Mouse (Mus musculus) MEL (cell line): ENCODE measurements around the gene Pllp. TPM values are rescaled to one million over a fixed set of nuclear protein-coding genes. Genes with fewer than 3 reads are reported as not detected.

ENCODE experiments used
- DNase-seq: peaks from one replicate; pipeline ENCODE4 v3.0.0; 2011; ENCODE audit warnings: low read depth, low spot score
- H3K27ac ChIP-seq: 2 replicates; pipeline ENCODE4 v1.5.1; 2012; ENCODE audit warnings: low read depth, mild to moderate bottlenecking, control low read depth, low read length, moderate library complexity; ENCODE audit not compliant: control insufficient read depth
- H3K27me3 ChIP-seq, 2 experiments: fragments of 150-350 bp in 1 of 2; sonication (generic) in 1 of 2; 2 replicates each; pipeline ENCODE4 v1.6.1; 2012; ENCODE audit warnings: low read length in 2 of 2, mild to moderate bottlenecking in 2 of 2, improper control_type of control experiment in 1 of 2, moderate library complexity in 1 of 2; ENCODE audit not compliant: insufficient read depth in 2 of 2, control insufficient read depth in 1 of 2
- H3K36me3 ChIP-seq, 2 experiments: 2 replicates each; pipeline ENCODE4 v1.6.1; 2012 to 2014; ENCODE audit warnings: low read length in 2 of 2, improper control_type of control experiment in 1 of 2, inconsistent platforms in 1 of 2, mild to moderate bottlenecking in 1 of 2; ENCODE audit not compliant: insufficient read depth in 2 of 2, control insufficient read depth in 1 of 2
- H3K4me1 ChIP-seq, 2 experiments: fragments of 150-350 bp in 1 of 2; sonication (generic) in 1 of 2; 2 replicates each; pipeline ENCODE4 v1.6.1; 2012; ENCODE audit warnings: low read length in 2 of 2, improper control_type of control experiment in 1 of 2, mild to moderate bottlenecking in 1 of 2; ENCODE audit not compliant: insufficient read depth in 2 of 2, control insufficient read depth in 1 of 2
- H3K4me3 ChIP-seq, 2 experiments: fragments of 150-350 bp in 1 of 2; sonication (generic) in 1 of 2; 2 replicates each; pipeline ENCODE4 v1.5.1; 2012; ENCODE audit warnings: low read depth in 2 of 2, low read length in 2 of 2, mild to moderate bottlenecking in 2 of 2, moderate library complexity in 2 of 2, control low read depth in 1 of 2, improper control_type of control experiment in 1 of 2; ENCODE audit not compliant: control insufficient read depth in 1 of 2, insufficient read depth in 1 of 2
- H3K79me2 ChIP-seq: 2 replicates; pipeline ENCODE4 v1.6.1; 2012; ENCODE audit warnings: mild to moderate bottlenecking, low read length, moderate library complexity; ENCODE audit not compliant: control insufficient read depth, poor library complexity, insufficient read depth
- H3K9ac ChIP-seq: 2 replicates; pipeline ENCODE4 v1.6.1; 2012; ENCODE audit warnings: low read depth, mild to moderate bottlenecking, control low read depth, low read length, moderate library complexity; ENCODE audit not compliant: control insufficient read depth, poor library complexity, severe bottlenecking
- H3K9me3 ChIP-seq: fragments of 150-350 bp; sonication (generic); replicated peaks from 2 replicates; pipeline ENCODE4 v1.6.1; 2012; ENCODE audit warnings: mild to moderate bottlenecking, low read length, improper control_type of control experiment, moderate library complexity; ENCODE audit not compliant: insufficient read depth
- BHLHE40 ChIP-seq: IDR thresholded peaks from 2 replicates; pipeline ENCODE4 v1.6.1; 2012; ENCODE audit warnings: low read depth, mild to moderate bottlenecking, inconsistent platforms, low read length, improper control_type of control experiment, borderline replicate concordance
- CHD1 ChIP-seq: IDR thresholded peaks from 2 replicates; pipeline ENCODE4 v1.6.1; 2012; ENCODE audit warnings: low read depth, mild to moderate bottlenecking, inconsistent platforms, low read length, improper control_type of control experiment
- ELF1 ChIP-seq: IDR thresholded peaks from 2 replicates; pipeline ENCODE4 v1.6.1; 2014; ENCODE audit warnings: low read depth, mild to moderate bottlenecking, inconsistent platforms, low read length, improper control_type of control experiment, moderate library complexity
- EP300 ChIP-seq, 2 experiments: IDR thresholded peaks; 2 replicates each; pipeline ENCODE4 v1.6.1; 2011; ENCODE audit warnings: improper control_type of control experiment in 2 of 2, low read length in 2 of 2, low read depth in 1 of 2, mild to moderate bottlenecking in 1 of 2
- HCFC1 ChIP-seq: IDR thresholded peaks from 2 replicates; pipeline ENCODE4 v1.6.1; 2012; ENCODE audit warnings: low read depth, mild to moderate bottlenecking, inconsistent platforms, low read length, improper control_type of control experiment, moderate library complexity
- KAT2A ChIP-seq: conservative IDR thresholded peaks from 2 replicates; pipeline ENCODE4 v1.6.1; 2012; ENCODE audit warnings: low read depth, low read length, improper control_type of control experiment, inconsistent platforms
- MAZ ChIP-seq: IDR thresholded peaks from 2 replicates; pipeline ENCODE4 v1.6.1; 2012; ENCODE audit warnings: low read depth, mild to moderate bottlenecking, inconsistent platforms, low read length, improper control_type of control experiment
- MEF2A ChIP-seq: IDR thresholded peaks from 2 replicates; pipeline ENCODE4 v1.6.1; 2014; ENCODE audit warnings: low read depth, mild to moderate bottlenecking, inconsistent platforms, low read length, improper control_type of control experiment; ENCODE audit not compliant: poor library complexity, insufficient replicate concordance, severe bottlenecking; ENCODE audit errors: extremely low read depth
- MXI1 ChIP-seq: IDR thresholded peaks from 2 replicates; pipeline ENCODE4 v1.6.1; 2011; ENCODE audit warnings: mild to moderate bottlenecking, low read depth, low read length, improper control_type of control experiment
- NRF1 ChIP-seq: IDR thresholded peaks from 2 replicates; pipeline ENCODE4 v1.6.1; 2014; ENCODE audit warnings: low read depth, mild to moderate bottlenecking, inconsistent platforms, low read length, improper control_type of control experiment, moderate library complexity; ENCODE audit not compliant: poor library complexity, insufficient read depth, severe bottlenecking
- POLR2A ChIP-seq, 2 experiments: IDR thresholded peaks; 2 replicates each; pipeline ENCODE4 v1.6.1; 2011 to 2012; ENCODE audit warnings: low read length in 2 of 2, mild to moderate bottlenecking in 2 of 2, control low read depth in 1 of 2, improper control_type of control experiment in 1 of 2, low read depth in 1 of 2, moderate library complexity in 1 of 2; ENCODE audit not compliant: control insufficient read depth in 1 of 2, insufficient read depth in 1 of 2, poor library complexity in 1 of 2
- POLR2AphosphoS5 ChIP-seq: IDR thresholded peaks from 2 replicates; pipeline ENCODE4 v1.6.1; 2012; ENCODE audit warnings: low read depth, borderline replicate concordance, mild to moderate bottlenecking, inconsistent platforms, low read length, moderate library complexity, mixed read lengths
- RAD21 ChIP-seq: IDR thresholded peaks from 2 replicates; pipeline ENCODE4 v1.6.1; 2011; ENCODE audit warnings: mild to moderate bottlenecking, low read depth, low read length, improper control_type of control experiment
- TBP ChIP-seq: IDR thresholded peaks from 2 replicates; pipeline ENCODE4 v1.8.0; 2011; ENCODE audit warnings: low read depth, low read length, improper control_type of control experiment
- ZC3H11A ChIP-seq: IDR thresholded peaks from 2 replicates; pipeline ENCODE4 v1.6.1; 2012; ENCODE audit warnings: low read depth, mild to moderate bottlenecking, inconsistent platforms, low read length, improper control_type of control experiment
- ZKSCAN1 ChIP-seq: IDR thresholded peaks from 2 replicates; pipeline ENCODE4 v1.6.1; 2012; ENCODE audit warnings: low read depth, mild to moderate bottlenecking, inconsistent platforms, low read length, improper control_type of control experiment, moderate library complexity
- polyA plus RNA-seq, 2 experiments: library from polyadenylated mRNA; stranded (reverse) in 1 of 2; unstranded in 1 of 2; fragments of >175 nt in 1 of 2; fragments of >200 nt in 1 of 2; gene quantifications; 2 replicates each; pipeline versions ENCODE4 v1.2.1 to v1.2.4; 2012; ENCODE audit warnings: low replicate concordance in 2 of 2, low read depth in 1 of 2; ENCODE audit not compliant: insufficient read length in 2 of 2, insufficient read depth in 1 of 2, missing spikeins in 1 of 2
- total RNA-seq: library from RNA; depleted of rRNA; stranded (reverse); fragments of 300-350 nt; gene quantifications from 2 replicates; pipeline ENCODE4 v1.2.3, GENCODE M21; 2012

The Pllp gene
- total and polyA plus RNA-seq, 3 experiments: 0.06 TPM; not detected in 2

GRCm38 (mm10) chr8:94711160-94711718, 15.2 kb upstream of the Pllp start:
- no peaks in the 10 kb centered on the region for H3K4me1 ChIP-seq
- TF ChIP-seq ZC3H11A: no peak
- no peak for TF ChIP-seq ZKSCAN1
- TF ChIP-seq EP300 (IDR thresholded peaks at IDR 0.05; ENCODE audit: low read depth in 1 of 2, low read length in 2 of 2): no peak
- no peak for TF ChIP-seq ELF1
- TF ChIP-seq MAZ: no peak
- no peak for TF ChIP-seq POLR2A (IDR thresholded peaks at IDR 0.05; ENCODE audit: control insufficient read depth in 1 of 2, insufficient read depth in 1 of 2, low read depth in 1 of 2, low read length in 2 of 2, poor library complexity in 1 of 2)
- no peak for TF ChIP-seq BHLHE40
- no peak for TF ChIP-seq TBP
- no peak for TF ChIP-seq CHD1
- no peak for TF ChIP-seq RAD21
- no peak for TF ChIP-seq NRF1
- no peak for TF ChIP-seq MXI1
- TF ChIP-seq, all 39 proteins: peak for 0
- no peaks in the 10 kb centered on the region for H3K79me2 ChIP-seq
- no peaks in the 10 kb centered on the region for H3K9me3 ChIP-seq
- no peak overlapping the region for H3K27ac ChIP-seq
- H3K4me3 ChIP-seq: no peak overlapping the region
- H3K27me3 ChIP-seq: peaks cover 8 to 10% of the 10 kb centered on the region in 2 experiments
- no peak overlapping the region for H3K9ac ChIP-seq
- H3K36me3 ChIP-seq: no peaks in the 10 kb centered on the region
- no peak for DNase-seq

DNA sequence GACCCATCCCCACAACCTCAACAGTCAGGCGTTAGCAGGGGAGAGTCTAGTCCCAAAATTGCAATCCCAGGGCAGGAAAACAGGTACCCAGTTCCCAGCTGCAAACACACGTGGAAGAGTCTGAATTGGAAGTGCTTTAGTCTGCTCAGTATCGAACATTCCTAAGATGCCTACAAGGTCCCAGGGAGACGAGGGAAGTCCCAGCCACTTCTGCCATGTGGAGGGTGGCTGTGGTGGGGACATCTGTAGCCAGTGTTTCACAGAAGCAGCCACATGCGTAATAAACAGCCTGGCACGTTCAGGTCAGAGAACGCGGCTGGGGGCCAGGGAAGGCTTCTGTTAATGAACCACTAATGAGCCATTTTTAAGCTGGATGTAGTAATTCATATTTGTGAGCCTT, 14.3 kb upstream of the Pllp start:
- H3K9me3 ChIP-seq: no peaks in the 10 kb centered on the region
- H3K79me2 ChIP-seq: no peaks in the 10 kb centered on the region
- no peak overlapping the region for H3K4me3 ChIP-seq
- no peak for DNase-seq
- TF ChIP-seq ELF1 (no peak), POLR2AphosphoS5 (no peak), KAT2A (no peak), MEF2A (no peak), HCFC1 (no peak)
- H3K27me3 ChIP-seq: peaks cover 6 to 10% of the 10 kb centered on the region in 2 experiments
- H3K27ac ChIP-seq: no peak overlapping the region
- no peaks in the 10 kb centered on the region for H3K36me3 ChIP-seq
- H3K4me1 ChIP-seq: no peaks in the 10 kb centered on the region
- H3K9ac ChIP-seq: no peak overlapping the region
